Mouse (Mus musculus) heart, postnatal 10 days (tissue): ENCODE results near the gene Dst. TPM values are rescaled to one million over a fixed set of nuclear protein-coding genes. Genes with fewer than 3 reads are reported as not detected.
"Not testable (repeated sequence)": the region's sequence is repeated elsewhere in the genome, so short reads cannot be mapped to it uniquely, and the experiment has no call there.

Source experiments
- DNase-seq, 2 experiments: peaks; one replicate each; pipeline ENCODE4 v3.0.0; 2021
- intact Hi-C: fragments of 180-260 bp; cut with DNase I; formaldehyde crosslinking; loops from one replicate; pipeline ENCODE4 v1.15.1; 2025
- microRNA-seq, 2 experiments: library from miRNA; unstranded; fragments of <30 nt; microRNA quantifications; one replicate each; pipeline ENCODE4 v1.2.0; 2022
- total RNA-seq, 2 experiments: library from RNA; stranded (reverse); gene quantifications; 2 replicates each; pipeline ENCODE4 v1.2.3; 2021

Dst gene
- total RNA-seq, 2 experiments from 2014 or later: 281 to 295 TPM

GRCm38 (mm10) chr1:34300309-34300980 lies 392.4 kb downstream of the Dst start:
- intact Hi-C loops: no loop called here
- no peak for DNase-seq

GRCm38 (mm10) chr1:34304227-34304626 lies 396.2 kb downstream of the Dst start:
- intact Hi-C loops: no loop called here

GRCm38 (mm10) chr1:34306741-34307140 lies 398.7 kb downstream of the Dst start:
- intact Hi-C loops: no loop called here
- DNase-seq: no peak

More at GRCm38 (mm10) chr1:34304227-34304626, 396.2 kb downstream of the Dst start:
- DNase-seq: peak in 1 of 2 experiments; percentile 40

- no peak for DNase-seq
- intact Hi-C loops: no loop called here
These were observed 399.2 kb downstream of the Dst start for GRCm38 (mm10) chr1:34307191-34307590.

- intact Hi-C loops: not testable (repeated sequence)
These were observed 400.8 kb downstream of the Dst start for GRCm38 (mm10) chr1:34308841-34309240.

GRCm38 (mm10) chr1:34309396-34309795 lies 401.4 kb downstream of the Dst start:
- intact Hi-C loops: no loop called here

More at GRCm38 (mm10) chr1:34308841-34309240, 400.8 kb downstream of the Dst start:
- not testable (repeated sequence) for DNase-seq

GRCm38 (mm10) chr1:34310532-34311250 lies 402.7 kb downstream of the Dst start:
- intact Hi-C loops: no loop called here
- peak in 1 of 2 experiments; percentile 40 for DNase-seq

More at GRCm38 (mm10) chr1:34309396-34309795, 401.4 kb downstream of the Dst start:
- no peak for DNase-seq

- intact Hi-C loops: loop anchor here (2.0 kb wide), 1 partner anchor 76 kb away; no protein-coding TSS in a partner anchor
- DNase-seq: peak in 1 of 2 experiments; percentile 41
These were observed 404.8 kb downstream of the Dst start for GRCm38 (mm10) chr1:34312806-34313205.

GRCm38 (mm10) chr1:34315381-34315780 lies 407.4 kb downstream of the Dst start:
- intact Hi-C loops: no loop called here

GRCm38 (mm10) chr1:34324255-34324654 lies 416.2 kb downstream of the Dst start:
- DNase-seq: no peak
- intact Hi-C loops: no loop called here

More at GRCm38 (mm10) chr1:34315381-34315780, 407.4 kb downstream of the Dst start:
- DNase-seq: no peak

- peak; percentile 59 to 65 for DNase-seq
- intact Hi-C loops: no loop called here
These were observed 420.6 kb downstream of the Dst start for GRCm38 (mm10) chr1:34328606-34329005.

GRCm38 (mm10) chr1:34331767-34332166 lies 423.7 kb downstream of the Dst start:
- no peak for DNase-seq
- intact Hi-C loops: no loop called here

Small RNA genes within 50 kb of the gene (microRNA-seq; reads per million reads assigned to microRNA genes)
- 0 reads per million in 2 experiments for gene Mir6896

Other genes with a start within 250 kb of the Dst start
- gene Prim2, start 238.4 kb upstream of the Dst start, total RNA-seq: 1 to 10 TPM; 5.7 to 6.2 TPM
- gene Rab23, start 188.3 kb upstream of the Dst start, total RNA-seq: 10 to 100 TPM; 13.8 to 16.6 TPM
- gene Bag2, start 150.4 kb upstream of the Dst start, total RNA-seq: 10 to 100 TPM; 53.7 to 54.6 TPM
- gene Zfp451, start 93.6 kb upstream of the Dst start, total RNA-seq: 10 to 100 TPM; 19.6 to 21.5 TPM
- 1 to 10 TPM; 3.2 to 4.1 TPM for gene Bend6, start 409 bp upstream of the Dst start, total RNA-seq